Mouse (Mus musculus): Measurements from ENCODE around the gene Bcorl1. TPM values are rescaled to one million over a fixed set of nuclear protein-coding genes. Genes with fewer than 3 reads are reported as not detected.

Bcorl1 gene
- polyA plus RNA-seq, 1 experiment from 2014 or later, result 6.2 TPM

DNA sequence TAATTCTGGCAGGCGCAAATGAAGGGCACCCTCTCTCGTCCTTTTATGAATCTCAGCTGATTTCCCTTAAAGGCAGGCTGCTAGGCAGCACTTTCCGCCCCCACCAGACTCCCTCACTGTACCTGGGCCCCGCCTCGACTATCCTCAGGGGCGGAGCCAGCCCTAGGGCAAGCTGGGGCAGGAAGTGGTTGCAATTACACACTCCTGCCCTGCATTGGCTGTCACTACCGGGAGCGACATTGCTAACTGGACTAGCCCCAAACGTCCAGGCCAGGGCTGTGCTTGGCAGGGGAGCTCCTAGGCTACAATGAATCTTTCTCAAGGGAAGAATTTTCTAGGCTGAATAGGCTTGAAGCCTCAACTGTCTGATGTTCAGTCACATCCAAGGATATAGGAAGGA is 23.0 kb upstream of the Bcorl1 start:
- Histone ChIP-seq H3K4me1 (ENCODE audit: insufficient read depth) (no peaks in the 10 kb centered on the region), H3K4me2 (no peak overlapping the region), H3K36me3 (ENCODE audit: insufficient read depth) (no peaks in the 10 kb centered on the region), H3K27me3 (ENCODE audit: insufficient read depth, low read length) (no peaks in the 10 kb centered on the region; the same call in 1 of the 2 replicates), H3K9ac (no peak overlapping the region), H3K4me3 (ENCODE audit: low read depth, low read length) (no peak overlapping the region), H3K27ac (ENCODE audit: low read depth) (no peak overlapping the region), H3K9me3 (ENCODE audit: low read depth, low read length) (no peaks in the 10 kb centered on the region)
- ATAC-seq (ENCODE audit: insufficient read depth), result no peak
- no peak for TF ChIP-seq CTCF (IDR thresholded peaks at IDR 0.05; ENCODE audit: low read depth)
- DNase-seq, result peak; percentile 8
- 17% methylated on average over 9 of the region's 9 CpGs for WGBS

DNA sequence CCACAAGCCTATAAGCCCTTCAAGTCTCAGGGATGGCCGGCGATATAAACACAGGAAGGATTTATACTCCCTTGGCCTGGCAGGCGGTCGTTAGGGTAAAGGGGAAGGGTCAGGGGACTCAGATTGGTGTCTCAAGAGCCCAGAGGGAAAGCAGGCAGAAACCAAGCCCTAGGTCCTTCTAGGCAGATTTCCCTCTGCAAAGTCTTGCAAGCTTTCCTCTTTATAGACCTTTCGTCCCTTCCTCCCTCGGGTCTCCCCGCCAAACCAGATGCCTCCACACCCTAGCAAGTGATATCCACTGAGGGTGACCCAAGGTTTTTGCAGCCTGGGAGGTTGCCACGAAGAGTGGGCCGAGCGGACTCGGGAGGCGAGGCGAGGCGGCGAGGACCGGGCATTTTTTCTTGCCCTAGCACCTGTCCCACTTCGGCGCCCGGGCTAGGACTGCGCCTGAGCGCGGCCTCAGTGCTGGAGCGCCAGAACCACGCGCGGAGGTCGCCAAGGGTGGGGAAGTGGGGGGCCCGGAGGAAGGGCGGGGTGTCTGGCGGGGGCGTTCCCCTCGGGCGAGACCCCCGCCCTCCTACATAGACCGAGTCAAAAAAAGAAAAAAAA is 613 bp upstream of the Bcorl1 start:
- H3K4me1 ChIP-seq (ENCODE audit: insufficient read depth), result no peaks in the 10 kb centered on the region
- H3K36me3 ChIP-seq (ENCODE audit: insufficient read depth), result no peaks in the 10 kb centered on the region
- H3K9ac ChIP-seq, result peak overlapping the region; percentile 52
- DNase-seq (peak; percentile 5), ATAC-seq (ENCODE audit: insufficient read depth) (no peak)
- TF ChIP-seq CTCF (IDR thresholded peaks at IDR 0.05; ENCODE audit: low read depth), result no peak
- H3K27me3 ChIP-seq (ENCODE audit: insufficient read depth, low read length), result no peaks in the 10 kb centered on the region
- H3K9me3 ChIP-seq (ENCODE audit: low read depth, low read length), result no peaks in the 10 kb centered on the region
- H3K4me3 ChIP-seq (ENCODE audit: low read depth, low read length), result peak overlapping the region; percentile 53
- H3K27ac ChIP-seq (ENCODE audit: low read depth), result no peak overlapping the region
- WGBS, result 8% methylated on average over 34 of the region's 35 CpGs
- peak overlapping the region; percentile 74 for H3K4me2 ChIP-seq

DNA sequence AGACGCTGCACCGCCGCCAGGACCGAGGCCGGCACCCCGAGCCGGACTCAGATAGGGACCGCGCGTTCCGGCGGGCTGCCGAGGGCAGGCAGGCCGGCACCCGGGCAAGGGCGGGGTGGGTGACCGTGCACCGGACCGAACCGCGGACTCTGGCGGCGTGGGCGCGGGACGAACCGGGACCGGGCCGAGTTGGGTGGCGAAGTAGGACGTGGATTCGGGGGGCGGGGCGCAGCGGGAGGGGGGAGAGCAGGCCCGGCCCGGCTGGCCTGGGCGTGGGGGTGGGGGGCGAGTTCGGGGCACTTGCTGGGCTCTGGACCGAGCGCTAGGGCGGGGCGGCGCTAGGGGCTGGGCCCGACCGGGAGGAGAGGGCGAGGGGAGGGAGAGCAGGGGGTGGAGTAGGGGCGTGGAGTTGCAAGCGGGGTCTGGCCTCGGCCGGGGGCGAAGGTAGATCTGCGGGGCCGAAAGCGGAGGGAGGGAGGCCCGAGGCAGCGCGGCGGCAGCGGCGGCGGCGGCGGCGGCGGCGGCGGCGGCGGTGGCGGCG is 533 bp downstream of the Bcorl1 start:
- no peaks in the 10 kb centered on the region for H3K9me3 ChIP-seq (ENCODE audit: low read depth, low read length)
- no peak for TF ChIP-seq CTCF (IDR thresholded peaks at IDR 0.05; ENCODE audit: low read depth)
- no peaks in the 10 kb centered on the region for H3K36me3 ChIP-seq (ENCODE audit: insufficient read depth)
- DNase-seq (peak; percentile 68), ATAC-seq (ENCODE audit: insufficient read depth) (peak; percentile 40)
- peak overlapping the region; percentile 74 for H3K4me2 ChIP-seq
- peak overlapping the region; percentile 52 for H3K9ac ChIP-seq
- H3K27me3 ChIP-seq (ENCODE audit: insufficient read depth, low read length), result no peaks in the 10 kb centered on the region
- 8% methylated on average over 45 of the region's 73 CpGs for WGBS
- peak overlapping the region; percentile 53 for H3K4me3 ChIP-seq (ENCODE audit: low read depth, low read length)
- H3K4me1 ChIP-seq (ENCODE audit: insufficient read depth), result no peaks in the 10 kb centered on the region
- peak overlapping the region; percentile 30; the same call in 1 of the 2 replicates for H3K27ac ChIP-seq (ENCODE audit: low read depth)

DNA sequence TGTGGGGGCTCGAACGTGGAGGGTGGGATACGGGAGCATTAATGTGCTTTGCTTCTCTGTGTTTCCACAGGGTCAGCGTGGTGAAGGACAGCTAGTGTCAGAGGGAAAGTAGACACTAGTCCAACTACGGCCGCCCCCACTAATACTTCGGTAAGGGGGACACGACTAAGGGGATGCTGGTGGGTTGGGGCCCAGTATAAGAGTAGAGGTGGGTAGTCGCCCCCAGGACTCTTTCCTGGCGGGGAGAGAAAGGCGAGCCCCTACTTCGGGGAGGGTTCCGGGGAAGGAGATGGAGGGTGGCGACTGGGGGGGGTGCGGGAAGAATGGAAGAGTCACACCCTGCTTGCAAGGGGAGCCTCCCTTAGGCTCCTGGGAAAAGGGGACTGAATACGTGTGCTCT is 1.6 kb downstream of the Bcorl1 start:
- H3K4me2 ChIP-seq, result peak overlapping the region; percentile 74
- no peaks in the 10 kb centered on the region for H3K36me3 ChIP-seq (ENCODE audit: insufficient read depth)
- peak overlapping the region; percentile 52; the same call in 1 of the 2 replicates for H3K9ac ChIP-seq
- no peak overlapping the region for H3K27ac ChIP-seq (ENCODE audit: low read depth)
- no peaks in the 10 kb centered on the region for H3K27me3 ChIP-seq (ENCODE audit: insufficient read depth, low read length)
- H3K9me3 ChIP-seq (ENCODE audit: low read depth, low read length), result no peaks in the 10 kb centered on the region
- peak; percentile 8; the same call in 1 of the 2 replicates for ATAC-seq (ENCODE audit: insufficient read depth)
- TF ChIP-seq CTCF (IDR thresholded peaks at IDR 0.05; ENCODE audit: low read depth), result no peak
- no peak for DNase-seq
- WGBS, result 5% methylated on average over 12 of the region's 16 CpGs
- H3K4me1 ChIP-seq (ENCODE audit: insufficient read depth), result no peaks in the 10 kb centered on the region
- H3K4me3 ChIP-seq (ENCODE audit: low read depth, low read length), result peak overlapping the region; percentile 53

DNA sequence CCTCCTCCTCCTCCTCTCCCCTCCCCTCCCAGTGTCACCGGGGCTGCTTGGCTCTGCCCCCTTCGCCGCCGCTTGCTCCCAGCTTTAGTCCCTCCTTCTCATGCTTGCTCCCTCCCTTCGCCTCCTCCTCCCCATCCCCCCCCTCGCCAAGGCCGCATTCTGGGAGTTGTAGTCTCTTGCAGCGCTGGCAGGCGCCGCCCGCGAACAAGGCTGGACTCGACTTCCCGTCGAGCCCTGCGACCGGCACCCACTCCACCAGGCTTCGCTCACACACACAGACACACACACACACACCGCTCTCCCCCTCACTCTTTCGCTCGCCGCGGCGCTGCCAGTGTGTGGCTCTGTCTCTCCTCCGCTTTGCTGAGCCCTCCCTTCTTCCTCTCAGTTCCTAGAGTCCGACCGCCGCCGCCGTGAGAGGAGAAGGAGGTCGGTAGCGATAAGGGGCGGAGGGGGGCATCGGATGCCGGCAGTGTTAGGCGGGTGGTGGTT is 2.3 kb downstream of the Bcorl1 start:
- Histone ChIP-seq H3K4me2 (peak overlapping the region; percentile 74), H3K27ac (ENCODE audit: low read depth) (peak overlapping the region; percentile 60; the same call in 1 of the 2 replicates), H3K36me3 (ENCODE audit: insufficient read depth) (no peaks in the 10 kb centered on the region), H3K27me3 (ENCODE audit: insufficient read depth, low read length) (no peaks in the 10 kb centered on the region), H3K4me3 (ENCODE audit: low read depth, low read length) (peak overlapping the region; percentile 53), H3K9me3 (ENCODE audit: low read depth, low read length) (no peaks in the 10 kb centered on the region), H3K4me1 (ENCODE audit: insufficient read depth) (no peaks in the 10 kb centered on the region), H3K9ac (peak overlapping the region; percentile 56)
- DNase-seq (peak; percentile 89), ATAC-seq (ENCODE audit: insufficient read depth) (peak; percentile 90)
- 5% methylated on average over 32 of the region's 36 CpGs for WGBS
- peak; percentile 31; the same call in 1 of the 2 replicates for TF ChIP-seq CTCF (IDR thresholded peaks at IDR 0.05; ENCODE audit: low read depth)

DNA sequence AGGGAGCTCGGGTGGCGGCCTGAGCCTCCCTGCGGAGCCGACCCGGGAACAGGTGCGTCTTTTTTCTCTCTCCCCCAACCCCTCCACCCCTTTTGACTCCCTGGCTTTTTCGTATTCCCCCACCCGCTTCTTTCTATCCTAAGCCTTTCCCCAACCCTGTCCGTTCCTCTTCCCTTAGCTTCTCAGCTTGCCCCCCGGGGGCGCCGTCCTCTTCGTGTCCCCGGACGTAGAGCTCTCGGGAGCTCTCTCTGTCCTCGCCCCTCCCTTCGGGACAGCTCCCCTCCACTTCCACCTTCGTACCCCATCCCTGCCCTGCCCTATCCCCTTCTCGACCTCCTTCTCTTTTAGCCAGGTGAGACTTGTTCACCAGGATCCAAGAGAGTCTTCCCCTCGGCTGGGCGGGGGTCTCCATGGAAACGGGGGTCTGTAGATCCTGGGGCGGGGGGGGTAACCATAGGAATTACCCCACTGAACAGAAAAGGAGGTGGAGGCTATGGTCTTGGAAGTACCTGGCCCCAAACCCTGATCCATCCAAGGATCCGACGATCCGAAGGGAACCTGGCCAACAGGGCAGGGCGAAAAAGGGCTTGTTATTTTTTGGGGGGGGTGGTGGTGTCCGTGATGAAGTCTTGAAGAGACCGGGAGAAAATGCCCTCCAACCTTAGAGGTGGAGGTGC is 2.9 kb downstream of the Bcorl1 start:
- no peaks in the 10 kb centered on the region for H3K9me3 ChIP-seq (ENCODE audit: low read depth, low read length)
- peak overlapping the region; percentile 53 for H3K4me3 ChIP-seq (ENCODE audit: low read depth, low read length)
- no peaks in the 10 kb centered on the region for H3K27me3 ChIP-seq (ENCODE audit: insufficient read depth, low read length)
- H3K4me2 ChIP-seq, result peak overlapping the region; percentile 74
- WGBS, result 8% methylated on average over 30 of the region's 30 CpGs
- H3K4me1 ChIP-seq (ENCODE audit: insufficient read depth), result no peaks in the 10 kb centered on the region
- peak overlapping the region; percentile 56 for H3K9ac ChIP-seq
- DNase-seq, result peak; percentile 18
- TF ChIP-seq CTCF (IDR thresholded peaks at IDR 0.05; ENCODE audit: low read depth), result no peak
- no peaks in the 10 kb centered on the region for H3K36me3 ChIP-seq (ENCODE audit: insufficient read depth)
- H3K27ac ChIP-seq (ENCODE audit: low read depth), result peak overlapping the region; percentile 60; the same call in 1 of the 2 replicates
- ATAC-seq (ENCODE audit: insufficient read depth), result peak; percentile 9
